Mouse (Mus musculus) ovary, postnatal 10 days (tissue): ENCODE results near the gene Fam126a.

ENCODE experiments used
- DNase-seq: peaks from one replicate; pipeline ENCODE4 v3.0.0; 2022; ENCODE audit warnings: low spot score

Fam126a gene

GRCm38 (mm10) chr5:24039423-24039822 lies 8.9 kb upstream of the Fam126a start:
- DNase-seq, result no peak

- no peak for DNase-seq
Measured at GRCm38 (mm10) chr5:24038819-24039218, 8.3 kb upstream of the Fam126a start.

- DNase-seq, result no peak
Measured at GRCm38 (mm10) chr5:24038190-24038589, 7.7 kb upstream of the Fam126a start.

- DNase-seq, result no peak
Measured at GRCm38 (mm10) chr5:24036731-24037130, 6.2 kb upstream of the Fam126a start.

GRCm38 (mm10) chr5:24034970-24035369 lies 4.5 kb upstream of the Fam126a start:
- no peak for DNase-seq

GRCm38 (mm10) chr5:24034091-24034490 lies 3.6 kb upstream of the Fam126a start:
- no peak for DNase-seq

GRCm38 (mm10) chr5:24029946-24030578 lies 428 bp downstream of the Fam126a start:
- no peak for DNase-seq

- no peak for DNase-seq
Measured at GRCm38 (mm10) chr5:24029331-24029771, 1.1 kb downstream of the Fam126a start.

- no peak for DNase-seq
Measured at GRCm38 (mm10) chr5:24024957-24025356, 5.5 kb downstream of the Fam126a start.

- no peak for DNase-seq
Measured at GRCm38 (mm10) chr5:24023226-24023625, 7.3 kb downstream of the Fam126a start.

- DNase-seq, result no peak
Measured at GRCm38 (mm10) chr5:24021683-24022082, 8.8 kb downstream of the Fam126a start.

- no peak for DNase-seq
Measured at GRCm38 (mm10) chr5:24020380-24020779, 10.1 kb downstream of the Fam126a start.

- DNase-seq, result no peak
Measured at GRCm38 (mm10) chr5:24019341-24020185, 10.9 kb downstream of the Fam126a start.

GRCm38 (mm10) chr5:24018621-24019261 lies 11.7 kb downstream of the Fam126a start:
- no peak for DNase-seq

- no peak for DNase-seq
Measured at GRCm38 (mm10) chr5:24016912-24017311, 13.6 kb downstream of the Fam126a start.

- no peak for DNase-seq
Measured at GRCm38 (mm10) chr5:24013338-24014003, 17.0 kb downstream of the Fam126a start.

- no peak for DNase-seq
Measured at GRCm38 (mm10) chr5:23999083-23999671, 31.3 kb downstream of the Fam126a start.

- no peak for DNase-seq
Measured at GRCm38 (mm10) chr5:23995951-23996350, 34.5 kb downstream of the Fam126a start.

GRCm38 (mm10) chr5:23994929-23995328 lies 35.6 kb downstream of the Fam126a start:
- no peak for DNase-seq

GRCm38 (mm10) chr5:23994231-23994630 lies 36.3 kb downstream of the Fam126a start:
- DNase-seq, result no peak

- DNase-seq, result no peak
Measured at GRCm38 (mm10) chr5:23993553-23993894, 37.0 kb downstream of the Fam126a start.
